Mouse (Mus musculus): Measurements from ENCODE around the gene Trmt1.

The Trmt1 gene

GRCm38 (mm10) chr8:84693332-84693731, 7.2 kb downstream of the Trmt1 start:
- no peak for DNase-seq

GRCm38 (mm10) chr8:84695140-84695539, 9.0 kb downstream of the Trmt1 start:
- no peak for DNase-seq

- DNase-seq: peak; percentile 68
Measured at GRCm38 (mm10) chr8:84697166-84698130, 11.3 kb downstream of the Trmt1 start.

- DNase-seq: no peak
Measured at GRCm38 (mm10) chr8:84698288-84698687, 12.2 kb downstream of the Trmt1 start.

GRCm38 (mm10) chr8:84698929-84699401, 12.9 kb downstream of the Trmt1 start:
- peak; percentile 55 for DNase-seq

- DNase-seq: peak; percentile 61
Measured at GRCm38 (mm10) chr8:84699861-84700322, 13.8 kb downstream of the Trmt1 start.

- no peak for DNase-seq
Measured at GRCm38 (mm10) chr8:84700526-84700925, 14.4 kb downstream of the Trmt1 start.

GRCm38 (mm10) chr8:84700941-84701911, 15.1 kb downstream of the Trmt1 start, which contains the start of gene Lyl1:
Lyl1 (plus strand) TSS chr8:84701457.
- DNase-seq: no peak

- no peak for DNase-seq
Measured at GRCm38 (mm10) chr8:84702561-84702960, 16.5 kb downstream of the Trmt1 start.

GRCm38 (mm10) chr8:84702963-84703465, 16.9 kb downstream of the Trmt1 start:
- DNase-seq: no peak

- no peak for DNase-seq
Measured at GRCm38 (mm10) chr8:84703466-84704249, 17.6 kb downstream of the Trmt1 start.

GRCm38 (mm10) chr8:84704356-84704755, 18.2 kb downstream of the Trmt1 start:
- DNase-seq: no peak

- no peak for DNase-seq
Measured at GRCm38 (mm10) chr8:84704867-84705831, 19.0 kb downstream of the Trmt1 start.

GRCm38 (mm10) chr8:84705960-84706359, 19.9 kb downstream of the Trmt1 start:
- no peak for DNase-seq

GRCm38 (mm10) chr8:84706610-84707266, 20.6 kb downstream of the Trmt1 start:
- no peak for DNase-seq

- DNase-seq: no peak
Measured at GRCm38 (mm10) chr8:84707267-84707883, 21.3 kb downstream of the Trmt1 start.

GRCm38 (mm10) chr8:84708071-84708541, 22.0 kb downstream of the Trmt1 start:
- no peak for DNase-seq

- DNase-seq: peak; percentile 94
Measured at GRCm38 (mm10) chr8:84708774-84709475, 22.8 kb downstream of the Trmt1 start.

GRCm38 (mm10) chr8:84709931-84710330, 23.8 kb downstream of the Trmt1 start:
- no peak for DNase-seq
